Mouse (Mus musculus) regulatory T cell (primary cell): ENCODE results near the gene Arhgap10.

Source experiments
- in situ Hi-C: fragments of 300-600 bp; cut with MboI, MseI; formaldehyde crosslinking; loops from one replicate; pipeline ENCODE4 v1.15.1; 2025; ENCODE audit warnings: high pct_unique_total_duplicates

Arhgap10 gene

GRCm38 (mm10) chr8:77410394-77410793 lies 107.4 kb downstream of the Arhgap10 start:
- in situ Hi-C loops, result loop anchor here (5.0 to 25.0 kb wide), 2 partner anchors 132 to 627 kb away; no protein-coding TSS in a partner anchor

- in situ Hi-C loops, result loop anchor here (25.0 kb wide), 1 partner anchor 629 kb away; no protein-coding TSS in a partner anchor
These were observed 109.1 kb downstream of the Arhgap10 start for GRCm38 (mm10) chr8:77408527-77409215.

- in situ Hi-C loops, result loop anchor here (25.0 kb wide), 1 partner anchor 630 kb away; no protein-coding TSS in a partner anchor
These were observed 110.9 kb downstream of the Arhgap10 start for GRCm38 (mm10) chr8:77406846-77407245.

DNA sequence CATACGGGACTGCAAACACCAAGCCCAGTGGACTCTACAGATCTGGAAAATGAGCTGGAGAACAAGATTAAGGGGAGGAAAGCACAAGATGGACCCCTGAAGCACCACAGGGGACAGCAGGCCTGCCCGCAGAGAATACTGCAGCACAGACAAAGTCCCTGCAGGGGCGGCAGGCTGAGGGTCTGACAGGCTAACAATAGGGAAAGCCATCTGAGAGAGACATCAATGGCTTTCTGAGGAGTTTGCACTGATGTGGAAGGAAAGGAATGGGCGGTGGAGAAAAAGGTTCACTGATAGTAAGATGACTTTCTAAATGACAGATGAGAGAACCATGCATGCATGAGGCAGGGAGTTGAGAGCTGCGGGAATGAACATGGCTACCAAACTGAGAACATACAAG lies 111.3 kb downstream of the Arhgap10 start:
- in situ Hi-C loops, result loop anchor here (25.0 kb wide), 1 partner anchor 631 kb away; no protein-coding TSS in a partner anchor

GRCm38 (mm10) chr8:77404017-77404416 lies 113.7 kb downstream of the Arhgap10 start:
- in situ Hi-C loops, result loop anchor here (25.0 kb wide), 1 partner anchor 633 kb away; no protein-coding TSS in a partner anchor

DNA sequence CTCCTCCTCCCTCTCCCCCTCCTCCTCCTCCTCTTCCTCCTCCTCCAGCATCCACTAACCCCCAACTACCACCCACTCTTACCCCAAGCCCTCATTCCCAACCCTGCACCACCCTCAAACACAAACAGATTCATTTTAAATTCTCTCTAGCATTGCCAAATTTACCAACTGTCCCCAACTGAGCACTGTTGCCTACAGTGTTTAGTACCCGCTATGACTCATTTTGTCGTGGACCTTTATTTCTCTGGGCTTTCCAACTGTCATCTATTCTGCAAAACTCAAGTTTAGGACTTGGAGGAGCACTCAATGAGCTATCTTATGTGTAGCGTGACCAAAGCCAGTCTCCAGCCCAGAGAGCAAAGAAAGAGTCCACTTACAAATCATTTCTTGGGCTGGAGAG lies 115.8 kb downstream of the Arhgap10 start:
- in situ Hi-C loops, result loop anchor here (25.0 kb wide), 1 partner anchor 635 kb away; no protein-coding TSS in a partner anchor

GRCm38 (mm10) chr8:77401140-77401539 lies 116.6 kb downstream of the Arhgap10 start:
- in situ Hi-C loops, result loop anchor here (25.0 kb wide), 1 partner anchor 636 kb away; no protein-coding TSS in a partner anchor

- in situ Hi-C loops, result no loop called here
These were observed 133.7 kb downstream of the Arhgap10 start for GRCm38 (mm10) chr8:77384080-77384479.

- in situ Hi-C loops, result no loop called here
These were observed 134.1 kb downstream of the Arhgap10 start for GRCm38 (mm10) chr8:77383671-77384070.

- in situ Hi-C loops, result no loop called here
These were observed 136.9 kb downstream of the Arhgap10 start for GRCm38 (mm10) chr8:77380844-77381243.

DNA sequence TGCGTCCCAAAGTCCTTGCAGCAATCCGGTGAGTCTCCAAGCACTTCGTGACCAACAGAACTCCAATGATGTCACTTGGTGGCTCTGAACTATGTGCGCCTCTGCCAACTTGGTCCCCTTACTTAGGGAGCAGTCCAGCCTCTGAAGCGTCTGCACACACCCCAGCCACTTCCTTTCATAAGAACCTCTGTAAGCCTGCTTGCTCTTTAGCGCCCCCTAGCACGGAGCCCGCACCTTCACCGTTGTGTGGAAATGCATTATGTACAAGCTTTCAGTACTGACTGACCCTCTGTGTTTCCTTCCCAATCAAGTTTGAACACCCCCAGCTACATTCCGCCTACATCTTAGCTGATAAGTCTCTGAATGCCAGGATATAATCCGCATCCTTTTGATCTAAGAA lies 138.5 kb downstream of the Arhgap10 start:
- in situ Hi-C loops, result no loop called here

- in situ Hi-C loops, result no loop called here
These were observed 141.3 kb downstream of the Arhgap10 start for GRCm38 (mm10) chr8:77376451-77376853.

DNA sequence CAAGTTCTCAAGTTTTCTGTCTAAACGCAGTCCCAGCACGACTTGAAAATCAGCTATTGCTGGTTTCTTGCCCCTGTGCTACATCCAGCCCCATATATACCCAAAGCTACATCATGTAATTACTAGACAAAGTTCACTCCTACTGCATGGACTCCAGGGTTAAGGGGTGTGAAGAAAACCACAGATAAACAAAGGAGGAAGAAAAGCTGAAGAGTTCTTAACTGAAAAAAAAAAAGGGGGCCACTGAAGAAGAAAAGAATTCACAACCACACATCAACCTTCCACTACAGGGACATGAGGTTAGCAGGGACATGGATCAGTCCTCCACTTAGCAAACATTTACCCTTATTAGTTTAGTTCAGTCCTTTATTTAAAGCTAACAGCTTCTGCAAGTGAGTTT lies 141.8 kb downstream of the Arhgap10 start:
- in situ Hi-C loops, result no loop called here

GRCm38 (mm10) chr8:77371006-77371405 lies 146.7 kb downstream of the Arhgap10 start:
- in situ Hi-C loops, result no loop called here

DNA sequence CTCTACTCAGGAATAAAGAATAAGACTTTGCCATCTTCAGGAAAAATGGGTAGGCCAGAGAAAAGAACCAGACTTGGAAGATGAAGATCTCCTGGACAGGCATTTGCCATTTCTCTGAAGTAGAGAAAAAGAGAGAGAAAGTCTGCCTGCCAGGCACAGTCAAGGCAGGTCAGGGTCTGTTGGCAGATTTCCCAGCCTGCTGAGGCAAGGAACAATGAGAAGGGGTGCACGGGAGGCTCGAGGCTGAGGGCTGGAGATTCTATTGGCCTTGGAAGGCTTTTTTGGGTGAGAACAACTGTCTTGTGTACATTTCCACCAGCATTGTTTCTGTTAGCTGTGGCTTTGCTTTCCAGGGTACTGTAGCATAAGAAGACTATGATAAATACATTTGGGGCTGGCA lies 147.4 kb downstream of the Arhgap10 start:
- in situ Hi-C loops, result no loop called here

GRCm38 (mm10) chr8:77369671-77370070 lies 148.1 kb downstream of the Arhgap10 start:
- in situ Hi-C loops, result no loop called here

DNA sequence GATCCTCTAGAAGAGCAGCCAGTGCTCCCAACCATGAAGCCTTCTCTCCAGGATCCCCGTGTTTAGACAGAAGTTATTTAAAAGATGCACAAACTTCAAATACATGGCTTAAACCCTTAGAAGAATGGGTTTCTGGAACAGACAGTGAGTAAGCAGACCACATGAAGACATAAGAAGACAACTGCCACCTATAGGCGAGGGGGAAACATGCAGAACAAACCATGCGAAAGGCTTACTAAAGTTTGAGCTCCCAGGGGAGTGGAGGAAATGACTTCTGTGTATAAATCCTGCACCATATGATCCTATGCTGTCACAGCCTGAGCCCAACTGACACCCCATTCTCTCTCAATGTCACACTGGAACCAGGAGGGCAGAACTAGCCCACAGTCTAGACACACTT lies 150.7 kb downstream of the Arhgap10 start:
- in situ Hi-C loops, result no loop called here

- in situ Hi-C loops, result no loop called here
These were observed 151.3 kb downstream of the Arhgap10 start for GRCm38 (mm10) chr8:77366446-77366845.

DNA sequence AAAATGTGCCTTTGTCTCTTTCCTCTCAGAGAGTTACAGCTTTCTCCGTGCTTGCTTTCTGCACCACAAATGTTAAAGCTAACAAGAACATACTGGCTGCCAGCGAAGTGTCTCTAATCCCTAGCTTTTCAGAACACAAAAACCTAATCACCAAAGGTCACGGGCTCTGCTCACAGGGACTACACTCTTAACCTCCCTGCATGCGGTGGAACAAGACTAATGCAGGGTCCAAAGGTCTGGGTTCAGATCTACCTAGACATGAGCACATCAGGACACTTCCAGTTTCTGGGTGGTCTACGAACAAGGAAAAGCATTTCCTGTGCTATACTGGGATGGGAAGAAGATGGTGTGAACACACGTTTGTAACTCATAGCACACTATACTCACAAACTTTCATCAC lies 151.8 kb downstream of the Arhgap10 start:
- in situ Hi-C loops, result no loop called here

- in situ Hi-C loops, result no loop called here
These were observed 153.3 kb downstream of the Arhgap10 start for GRCm38 (mm10) chr8:77364472-77364871.

GRCm38 (mm10) chr8:77360853-77361252 lies 156.9 kb downstream of the Arhgap10 start:
- in situ Hi-C loops, result no loop called here

DNA sequence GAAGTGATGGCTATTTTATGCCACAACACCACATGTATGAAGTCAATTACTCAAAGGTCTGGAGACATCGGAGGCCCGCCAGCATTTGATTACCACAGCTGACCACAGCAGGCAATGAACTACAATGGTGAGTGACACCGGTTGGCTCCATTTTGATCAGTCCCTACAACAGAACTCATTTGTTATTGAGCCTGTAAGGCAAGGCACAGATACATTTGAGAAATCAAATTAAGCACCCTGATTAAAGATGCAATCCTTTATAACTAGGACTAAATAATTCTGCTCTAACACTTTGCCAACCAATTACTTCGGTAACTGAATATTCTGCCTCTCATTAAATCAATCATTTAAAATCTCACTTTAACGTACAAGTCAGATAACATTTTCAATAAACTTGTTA lies 157.3 kb downstream of the Arhgap10 start:
- in situ Hi-C loops, result no loop called here

DNA sequence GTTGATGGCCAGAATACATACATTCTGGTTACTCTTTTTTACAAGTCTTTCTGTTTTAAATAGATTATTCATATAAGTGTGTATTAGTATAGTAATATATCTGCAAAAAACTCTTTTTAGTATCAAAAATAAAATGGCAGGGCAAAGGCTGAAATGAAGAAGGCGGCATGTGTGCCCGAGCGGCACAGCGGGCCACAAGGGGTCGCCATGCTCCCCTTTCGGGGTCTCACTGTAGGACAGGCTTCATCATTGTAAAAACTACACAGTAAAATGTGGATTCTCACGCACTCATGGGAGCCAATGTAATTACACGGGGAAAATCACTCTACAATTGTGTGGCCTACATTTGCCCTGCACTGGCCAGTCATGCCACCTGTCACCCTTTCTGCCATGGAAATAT lies 160.6 kb downstream of the Arhgap10 start:
- in situ Hi-C loops, result no loop called here
